Mouse (Mus musculus) urinary bladder, postnatal 10 days (tissue): ENCODE measurements around the gene Apobec1.
"Not testable (repeated sequence)": the region's sequence is repeated elsewhere in the genome, so short reads cannot be mapped to it uniquely, and the experiment has no call there.

ENCODE experiments used
- DNase-seq: peaks from one replicate; pipeline ENCODE4 v3.0.0; 2022; ENCODE audit warnings: low spot score

Gene Apobec1

GRCm38 (mm10) chr6:122602242-122602991 lies at the start of gene Apobec1:
Apobec1 (minus strand) TSS chr6:122602444.
- no peak for DNase-seq

- DNase-seq, result no peak
These were observed 48.2 kb upstream of the Apobec1 start for GRCm38 (mm10) chr6:122650398-122650980.

- no peak for DNase-seq
These were observed 47.7 kb upstream of the Apobec1 start for GRCm38 (mm10) chr6:122649903-122650302.

- not testable (repeated sequence) for DNase-seq
These were observed 42.0 kb upstream of the Apobec1 start for GRCm38 (mm10) chr6:122644196-122644595.

- not testable (repeated sequence) for DNase-seq
These were observed 35.3 kb upstream of the Apobec1 start for GRCm38 (mm10) chr6:122637566-122637965.

- no peak for DNase-seq
These were observed 34.4 kb upstream of the Apobec1 start for GRCm38 (mm10) chr6:122636666-122637065.

GRCm38 (mm10) chr6:122635315-122635714 lies 33.1 kb upstream of the Apobec1 start:
- DNase-seq, result no peak

- DNase-seq, result no peak
These were observed 31.2 kb upstream of the Apobec1 start for GRCm38 (mm10) chr6:122633411-122633810.

GRCm38 (mm10) chr6:122627469-122628108 lies 25.3 kb upstream of the Apobec1 start:
- no peak for DNase-seq

GRCm38 (mm10) chr6:122626110-122626509 lies 23.9 kb upstream of the Apobec1 start, which contains the start of gene Dppa3:
Dppa3 (plus strand) TSS chr6:122626410.
- DNase-seq, result no peak

GRCm38 (mm10) chr6:122625156-122625555 lies 22.9 kb upstream of the Apobec1 start:
- no peak for DNase-seq

GRCm38 (mm10) chr6:122624480-122624879 lies 22.2 kb upstream of the Apobec1 start:
- DNase-seq, result no peak

GRCm38 (mm10) chr6:122621066-122621465 lies 18.8 kb upstream of the Apobec1 start:
- no peak for DNase-seq

GRCm38 (mm10) chr6:122616022-122616421 lies 13.8 kb upstream of the Apobec1 start:
- no peak for DNase-seq

- no peak for DNase-seq
These were observed 11.8 kb upstream of the Apobec1 start for GRCm38 (mm10) chr6:122614047-122614446.

- DNase-seq, result no peak
These were observed 10.2 kb upstream of the Apobec1 start for GRCm38 (mm10) chr6:122612426-122612825.

- no peak for DNase-seq
These were observed 7.5 kb upstream of the Apobec1 start, which contains the start of gene Gdf3 for GRCm38 (mm10) chr6:122609771-122610170. Gdf3 (minus strand) TSS chr6:122610087.

- DNase-seq, result no peak
These were observed 7.1 kb upstream of the Apobec1 start for GRCm38 (mm10) chr6:122609377-122609728.

- no peak for DNase-seq
These were observed 6.5 kb upstream of the Apobec1 start for GRCm38 (mm10) chr6:122608434-122609376.

- no peak for DNase-seq
These were observed 5.5 kb upstream of the Apobec1 start for GRCm38 (mm10) chr6:122607700-122608099.

GRCm38 (mm10) chr6:122606661-122607060 lies 4.4 kb upstream of the Apobec1 start:
- no peak for DNase-seq

- no peak for DNase-seq
These were observed 3.2 kb upstream of the Apobec1 start for GRCm38 (mm10) chr6:122605483-122605882.
